Mouse (Mus musculus) E14TG2a.4 (cell line): Measurements from ENCODE around the gene Gpr84.

Experiments
- CTCF ChIP-seq: conservative IDR thresholded peaks from 2 replicates; pipeline ENCODE4 v1.5.1; 2014; ENCODE audit warnings: low read length
- NANOG ChIP-seq: IDR thresholded peaks from 2 replicates; pipeline ENCODE4 v1.6.1; 2014; ENCODE audit warnings: borderline replicate concordance, low read length, mixed read lengths

DNA sequence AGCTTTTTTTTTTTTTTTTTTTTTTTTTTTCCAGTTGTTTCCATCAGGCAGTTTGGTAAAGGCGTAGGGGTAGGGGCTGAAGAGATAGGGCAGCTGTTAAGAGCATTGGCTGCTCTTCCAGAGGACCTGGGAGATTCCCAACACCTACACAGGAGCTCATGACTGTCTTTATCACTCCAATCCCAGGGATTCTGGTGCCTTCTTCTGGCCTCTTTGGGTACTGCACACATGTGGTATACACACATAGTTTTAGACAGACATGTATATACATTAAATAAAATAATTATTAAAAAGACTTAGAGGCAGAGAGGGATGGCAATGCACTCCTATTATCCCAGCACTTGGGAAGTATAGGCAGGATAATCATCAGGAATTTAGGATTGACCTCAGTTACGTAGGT lies 17.0 kb downstream of the Gpr84 start:
- peak; percentile 72 for TF ChIP-seq CTCF
- no peak for TF ChIP-seq NANOG
